Mouse (Mus musculus) E14TG2a.4 (cell line): ENCODE data around the gene Syvn1.

Experiments used
- CTCF ChIP-seq: conservative IDR thresholded peaks from 2 replicates; pipeline ENCODE4 v1.5.1; 2014; ENCODE audit warnings: low read length
- NANOG ChIP-seq: IDR thresholded peaks from 2 replicates; pipeline ENCODE4 v1.6.1; 2014; ENCODE audit warnings: borderline replicate concordance, low read length, mixed read lengths

GRCm38 (mm10) chr19:6052516-6052915 lies 6.1 kb downstream of the Syvn1 start:
- TF ChIP-seq CTCF (no peak), NANOG (no peak)
